Mouse (Mus musculus): ENCODE measurements around the gene Zfp385c.

Gene Zfp385c

GRCm38 (mm10) chr11:100690389-100690788 lies 1.9 kb downstream of the Zfp385c start:
- WGBS = 54% methylated on average over 7 of the region's 7 CpGs

GRCm38 (mm10) chr11:100688443-100688842 lies 3.8 kb downstream of the Zfp385c start:
- WGBS = 82% methylated on average over 4 of the region's 4 CpGs

- 84% methylated on average over 7 of the region's 7 CpGs for WGBS
Measured at GRCm38 (mm10) chr11:100687265-100687664, 5.0 kb downstream of the Zfp385c start.

GRCm38 (mm10) chr11:100685371-100685770 lies 6.9 kb downstream of the Zfp385c start:
- WGBS = 68% methylated on average over 3 of the region's 3 CpGs

- whole genome bisulfite sequencing = 69% methylated on average over 2 of the region's 2 CpGs
Measured at GRCm38 (mm10) chr11:100684084-100684483, 8.2 kb downstream of the Zfp385c start.

GRCm38 (mm10) chr11:100682526-100682925 lies 9.7 kb downstream of the Zfp385c start:
- 86% methylated on average over 5 of the region's 5 CpGs for WGBS

- WGBS = 81% methylated on average over 5 of the region's 5 CpGs
Measured at GRCm38 (mm10) chr11:100681826-100682225, 10.4 kb downstream of the Zfp385c start.

- 45% methylated on average over 7 of the region's 7 CpGs for WGBS
Measured at GRCm38 (mm10) chr11:100677810-100678209, 14.4 kb downstream of the Zfp385c start.

- 19% methylated on average over 23 of the region's 23 CpGs for WGBS
Measured at GRCm38 (mm10) chr11:100673169-100673568, 19.1 kb downstream of the Zfp385c start.

- 71% methylated on average over 2 of the region's 2 CpGs for WGBS
Measured at GRCm38 (mm10) chr11:100671956-100672355, 20.3 kb downstream of the Zfp385c start.

- WGBS = 86% methylated on average over 1 of the region's 1 CpGs
Measured at GRCm38 (mm10) chr11:100671049-100671448, 21.2 kb downstream of the Zfp385c start.

GRCm38 (mm10) chr11:100659806-100660205 lies 32.4 kb downstream of the Zfp385c start:
- WGBS = 81% methylated on average over 10 of the region's 10 CpGs

- 14% methylated on average over 6 of the region's 6 CpGs for WGBS
Measured at GRCm38 (mm10) chr11:100656458-100656857, 35.8 kb downstream of the Zfp385c start.

- 58% methylated on average over 3 of the region's 3 CpGs for WGBS
Measured at GRCm38 (mm10) chr11:100655589-100655988, 36.7 kb downstream of the Zfp385c start.

GRCm38 (mm10) chr11:100651748-100652147 lies 40.5 kb downstream of the Zfp385c start:
- WGBS = 40% methylated on average over 3 of the region's 3 CpGs

- 20% methylated on average over 8 of the region's 8 CpGs for WGBS
Measured at GRCm38 (mm10) chr11:100651205-100651604, 41.0 kb downstream of the Zfp385c start.

GRCm38 (mm10) chr11:100648405-100648804 lies 43.9 kb downstream of the Zfp385c start:
- WGBS = 88% methylated on average over 8 of the region's 8 CpGs

- WGBS = 19% methylated on average over 1 of the region's 1 CpGs
Measured at GRCm38 (mm10) chr11:100646265-100646664, 46.0 kb downstream of the Zfp385c start.

- 64% methylated on average over 15 of the region's 15 CpGs for WGBS
Measured at GRCm38 (mm10) chr11:100643612-100644575, 48.4 kb downstream of the Zfp385c start.

GRCm38 (mm10) chr11:100640159-100640906 lies 51.9 kb downstream of the Zfp385c start:
- 6% methylated on average over 52 of the region's 52 CpGs for WGBS

- 85% methylated on average over 7 of the region's 7 CpGs for WGBS
Measured at GRCm38 (mm10) chr11:100634530-100634929, 57.7 kb downstream of the Zfp385c start.

- 35% methylated on average over 13 of the region's 13 CpGs for WGBS
Measured at GRCm38 (mm10) chr11:100628862-100629352, 63.3 kb downstream of the Zfp385c start.

All from cerebral cortex, adult 2 months (tissue).